ENCODE assay signal across 18 mouse cellular contexts in the genomic region with DNA sequence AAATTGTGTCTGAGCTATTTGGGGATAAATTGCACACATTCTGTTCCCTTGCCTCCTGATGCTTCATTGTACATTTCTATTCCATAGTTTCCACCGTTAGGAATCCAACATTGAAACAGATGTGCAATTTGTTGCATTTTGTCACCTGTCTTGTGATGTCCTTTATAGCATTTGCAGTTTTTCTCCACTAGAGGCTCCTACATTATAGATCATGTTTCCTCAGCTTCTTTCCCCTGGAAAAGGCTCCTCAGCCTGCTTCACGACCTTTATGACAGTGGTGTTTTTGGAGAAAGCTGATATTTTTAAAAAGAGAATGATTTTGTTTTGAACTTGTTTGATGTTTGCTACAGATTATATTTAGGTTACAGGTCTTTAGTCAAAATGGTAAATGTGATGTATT. TPM values are rescaled to one million over a fixed set of nuclear protein-coding genes. Genes with fewer than 3 reads are reported as not detected.
DNase-seq lines count a peak whose midpoint lies in the region; ATAC-seq and TF ChIP-seq lines count a peak whose summit lies in the region.
"Had no signal": no experiment of that assay in that cellular context is flagged by ENCODE, and none has a peak within 500 bp of the region (broad histone marks: within the 10 kb centered on the region; RNA-seq: fewer than 3 reads in every experiment).

No protein-coding gene starts in this region.

- WGBS in liver, embryonic 14.5 days (ENCODE audit: insufficient replicate concordance): 17% methylated on average over 2 of the region's 2 CpGs
- WGBS in liver, embryonic 12.5 days (ENCODE audit: insufficient replicate concordance): 20% methylated on average over 2 of the region's 2 CpGs
- 20% methylated on average over 2 of the region's 2 CpGs for WGBS in hindbrain, embryonic 16.5 days

- no peaks in the 10 kb centered on the region for H3K9me3 ChIP-seq in liver, embryonic 14.5 days (ENCODE audit: control insufficient read depth, low read length)
- no peaks in the 10 kb centered on the region for H3K9me3 ChIP-seq in liver, embryonic 12.5 days (replicated peaks)
- no peaks in the 10 kb centered on the region for H3K9me3 ChIP-seq in hindbrain, embryonic 16.5 days (ENCODE audit: control insufficient read depth, low read length)
- H3K9me3 ChIP-seq: heart, embryonic 15.5 days; limb, embryonic 12.5 days had no signal

- no peaks in the 10 kb centered on the region for H3K27me3 ChIP-seq in liver, embryonic 14.5 days (ENCODE audit: control insufficient read depth, insufficient read depth, low read length)
- H3K27me3 ChIP-seq in liver, embryonic 12.5 days (replicated peaks): 0 out of 2 replicates have a peak, but pooled peaks cover 4% of the 10 kb centered on the region
- H3K27me3 ChIP-seq in hindbrain, embryonic 16.5 days (replicated peaks; ENCODE audit: control insufficient read depth, insufficient read depth, low read length): no peaks in the 10 kb centered on the region
- H3K27me3 ChIP-seq: limb, embryonic 12.5 days had no signal

- H3K4me3 ChIP-seq in liver, embryonic 14.5 days (ENCODE audit: insufficient read depth in 1 of 2, low read depth in 2 of 2, low read length in 2 of 2): no peak overlapping the region
- H3K4me3 ChIP-seq in liver, embryonic 12.5 days: no peak overlapping the region
- H3K4me3 ChIP-seq in hindbrain, embryonic 16.5 days (ENCODE audit: low read length): no peak overlapping the region
- H3K4me3 ChIP-seq: heart, embryonic 15.5 days; limb, embryonic 12.5 days had no signal

- H3K9ac ChIP-seq in liver, embryonic 14.5 days (replicated peaks): no peak overlapping the region
- H3K9ac ChIP-seq in liver, embryonic 12.5 days: no peak overlapping the region
- H3K9ac ChIP-seq in hindbrain, embryonic 16.5 days (ENCODE audit: low read depth, low read length): no peak overlapping the region
- H3K9ac ChIP-seq: heart, embryonic 15.5 days; limb, embryonic 12.5 days had no signal

- no peaks in the 10 kb centered on the region for H3K4me1 ChIP-seq in liver, embryonic 14.5 days (replicated peaks; ENCODE audit: control insufficient read depth in 2 of 2, insufficient read depth in 2 of 2, low read length in 1 of 2)
- no peaks in the 10 kb centered on the region for H3K4me1 ChIP-seq in liver, embryonic 12.5 days
- no peaks in the 10 kb centered on the region for H3K4me1 ChIP-seq in hindbrain, embryonic 16.5 days (ENCODE audit: control insufficient read depth, insufficient read depth, low read depth, low read length)
- H3K4me1 ChIP-seq: heart, embryonic 15.5 days; limb, embryonic 12.5 days had no signal

- ATAC-seq in liver, embryonic 14.5 days (ENCODE audit: insufficient read depth): no peak
- no peak for ATAC-seq in liver, embryonic 12.5 days
- no peak for ATAC-seq in hindbrain, embryonic 16.5 days

- H3K4me2 ChIP-seq in liver, embryonic 14.5 days (ENCODE audit: low read depth): no peak overlapping the region
- H3K4me2 ChIP-seq in liver, embryonic 12.5 days: no peak overlapping the region
- H3K4me2 ChIP-seq in hindbrain, embryonic 16.5 days (ENCODE audit: low read length): no peak overlapping the region
- H3K4me2 ChIP-seq: heart, embryonic 15.5 days; limb, embryonic 12.5 days had no signal

- intact Hi-C loops in heart, postnatal 14 days (cut with DNase I): no loop called here

- TF ChIP-seq EP300 in liver, embryonic 14.5 days (IDR thresholded peaks at IDR 0.05; ENCODE audit: low read depth): no peak

- 0 out of 2 replicates have a peak, but pooled peaks have one; percentile 13 for TF ChIP-seq CTCF in liver, embryonic 14.5 days (IDR thresholded peaks at IDR 0.05; ENCODE audit: low read depth)

- DNase-seq in heart, adult 11 months: peak; percentile 12
- DNase-seq in heart, postnatal 14 days: no peak
- no peak for DNase-seq in liver, embryonic 14.5 days (ENCODE audit: low read depth in 3 of 3, low spot score in 3 of 3)
- peak; percentile 38 for DNase-seq in NIH3T3 (ENCODE audit: low read depth)
- DNase-seq in retina, embryonic 14.5 days (ENCODE audit: low spot score): peak; percentile 39
- DNase-seq: cerebellum, postnatal 36 days; gastrocnemius, postnatal 25 days; kidney, adult 8-10 months; lung, postnatal 36 days; right cerebral cortex, postnatal 25 days; thymus, postnatal 4 days had no signal

- no peaks in the 10 kb centered on the region for H3K36me3 ChIP-seq in liver, embryonic 14.5 days (replicated peaks; ENCODE audit: control insufficient read depth, insufficient read depth, low read depth)
- H3K36me3 ChIP-seq in liver, embryonic 12.5 days: no peaks in the 10 kb centered on the region
- no peaks in the 10 kb centered on the region for H3K36me3 ChIP-seq in hindbrain, embryonic 16.5 days (ENCODE audit: control insufficient read depth, insufficient read depth, low read length)
- H3K36me3 ChIP-seq: heart, embryonic 15.5 days; limb, embryonic 12.5 days had no signal

- H3K27ac ChIP-seq in liver, embryonic 14.5 days: no peak overlapping the region
- H3K27ac ChIP-seq in liver, embryonic 12.5 days: no peak overlapping the region
- no peak overlapping the region for H3K27ac ChIP-seq in hindbrain, embryonic 16.5 days (ENCODE audit: low read depth, low read length)
- H3K27ac ChIP-seq: heart, embryonic 15.5 days; limb, embryonic 12.5 days had no signal

RNA-seq across cellular contexts. Expression of gene Gm10837, which starts 18.7 kb away (rescaled TPM):
- not detected for total RNA-seq in heart, postnatal 14 days (2021)
- polyA plus RNA-seq in liver, embryonic 14.5 days (2012; rRNA removed): not detected in 2 replicates
- polyA plus RNA-seq in liver, embryonic 14.5 days (2014; fragmentation: Nextera tagmentation; extraction: Ambion mirVana): not detected in 2 replicates
- polyA plus RNA-seq in liver, embryonic 12.5 days (2016; fragmentation: Nextera tagmentation; extraction: Ambion mirVana): not detected in 2 replicates
- 0.80 and 0.84 TPM in 2 replicates for polyA plus RNA-seq in hindbrain, embryonic 16.5 days (2015; fragmentation: Nextera tagmentation; extraction: Ambion mirVana)
- total RNA-seq: ES-E14; gastrocnemius, postnatal 25 days; layer of hippocampus, postnatal 10 days had no signal
- polyA plus RNA-seq: heart, embryonic 15.5 days; stomach, embryonic 14.5 days had no signal

RNA-seq across cellular contexts. Expression of gene Pcca, which starts 25.1 kb away (rescaled TPM):
- total RNA-seq in heart, postnatal 14 days (2021): 10 to 100 TPM; 58.6 to 63.4 TPM
- 5.9 and 8.9 TPM in 2 replicates for polyA plus RNA-seq in liver, embryonic 14.5 days (2012; rRNA removed)
- 9.8 and 11.1 TPM in 2 replicates for polyA plus RNA-seq in liver, embryonic 14.5 days (2014; fragmentation: Nextera tagmentation; extraction: Ambion mirVana)
- 13.3 and 14.2 TPM in 2 replicates for polyA plus RNA-seq in liver, embryonic 12.5 days (2016; fragmentation: Nextera tagmentation; extraction: Ambion mirVana)
- 31.1 and 33.3 TPM in 2 replicates for polyA plus RNA-seq in hindbrain, embryonic 16.5 days (2015; fragmentation: Nextera tagmentation; extraction: Ambion mirVana)

RNA-seq across cellular contexts. Expression of gene Zic2, which starts 33.8 kb away (rescaled TPM):
- under 1 TPM in 1 of 2 experiments, not detected in 1; 0.22 TPM for total RNA-seq in heart, postnatal 14 days (2021)
- polyA plus RNA-seq in liver, embryonic 14.5 days (2012; rRNA removed): 0.02 and 0.03 TPM in 2 replicates
- polyA plus RNA-seq in liver, embryonic 14.5 days (2014; fragmentation: Nextera tagmentation; extraction: Ambion mirVana): not detected in 2 replicates
- not detected in 2 replicates for polyA plus RNA-seq in liver, embryonic 12.5 days (2016; fragmentation: Nextera tagmentation; extraction: Ambion mirVana)
- 7.3 and 7.8 TPM in 2 replicates for polyA plus RNA-seq in hindbrain, embryonic 16.5 days (2015; fragmentation: Nextera tagmentation; extraction: Ambion mirVana)
- total RNA-seq: gastrocnemius, postnatal 25 days had no signal
- polyA plus RNA-seq: heart, embryonic 15.5 days; stomach, embryonic 14.5 days had no signal

RNA-seq across cellular contexts. Expression of gene Zic5, which starts 43.6 kb away (rescaled TPM):
- not detected for total RNA-seq in heart, postnatal 14 days (2021)
- polyA plus RNA-seq in liver, embryonic 14.5 days (2012; rRNA removed): 0.01 TPM in 1 of 2 replicates, not detected in the other
- not detected in 2 replicates for polyA plus RNA-seq in liver, embryonic 14.5 days (2014; fragmentation: Nextera tagmentation; extraction: Ambion mirVana)
- polyA plus RNA-seq in liver, embryonic 12.5 days (2016; fragmentation: Nextera tagmentation; extraction: Ambion mirVana): not detected in 2 replicates
- polyA plus RNA-seq in hindbrain, embryonic 16.5 days (2015; fragmentation: Nextera tagmentation; extraction: Ambion mirVana): 14.9 and 15.2 TPM in 2 replicates
- total RNA-seq: gastrocnemius, postnatal 25 days had no signal
- polyA plus RNA-seq: stomach, embryonic 14.5 days had no signal

RNA-seq across cellular contexts. Expression of gene Gm5089, which starts 58.1 kb away (rescaled TPM):
- total RNA-seq in heart, postnatal 14 days (2021): not detected
- not detected in 2 replicates for polyA plus RNA-seq in liver, embryonic 14.5 days (2012; rRNA removed)
- not detected in 2 replicates for polyA plus RNA-seq in liver, embryonic 14.5 days (2014; fragmentation: Nextera tagmentation; extraction: Ambion mirVana)
- polyA plus RNA-seq in liver, embryonic 12.5 days (2016; fragmentation: Nextera tagmentation; extraction: Ambion mirVana): not detected in 2 replicates
- polyA plus RNA-seq in hindbrain, embryonic 16.5 days (2015; fragmentation: Nextera tagmentation; extraction: Ambion mirVana): 1.8 and 2.1 TPM in 2 replicates
- total RNA-seq: gastrocnemius, postnatal 25 days had no signal
- polyA plus RNA-seq: heart, embryonic 15.5 days; stomach, embryonic 14.5 days had no signal

Comparison
In these comparisons a context has a peak if more than half of its experiments do, and no peak if none do; other contexts are left out.
1. DNase-seq: peak in heart, adult 11 months (single experiment), NIH3T3 (single experiment) and retina, embryonic 14.5 days (single experiment); none in heart, postnatal 14 days (0 of 2) and liver, embryonic 14.5 days (0 of 3).